Mouse (Mus musculus) c-Kit-positive CD71-positive TER-119-positive erythroid progenitor cells, embryonic 14.5 days (primary cell): Measurements from ENCODE around the gene Ndufa7.
"Not testable (repeated sequence)": the region's sequence is repeated elsewhere in the genome, so short reads cannot be mapped to it uniquely, and the experiment has no call there.

Experiments used
- DNase-seq: peaks from one replicate; pipeline ENCODE4 v3.0.0-alpha.2; 2013; ENCODE audit warnings: low spot score

Gene Ndufa7

DNA sequence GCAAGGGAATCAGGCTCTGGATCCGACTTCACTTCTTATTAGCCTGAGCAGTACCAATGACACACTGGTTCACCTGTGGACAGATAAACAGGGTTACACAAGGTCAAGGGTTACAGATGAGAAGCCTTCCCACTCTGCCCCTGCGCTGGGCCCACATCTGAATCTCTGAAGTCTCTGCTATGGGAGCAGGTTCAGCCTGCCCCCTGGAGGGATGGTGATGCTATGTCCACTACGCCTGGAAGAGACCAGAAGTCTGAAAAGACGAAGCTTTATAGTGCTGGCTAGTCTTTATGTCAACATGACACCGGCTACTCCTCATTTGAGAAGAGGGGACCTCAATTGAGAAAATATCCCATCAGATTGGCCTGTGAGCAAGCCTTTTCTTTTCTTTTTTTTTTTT lies 51.4 kb downstream of the Ndufa7 start:
- DNase-seq: not testable (repeated sequence)

DNA sequence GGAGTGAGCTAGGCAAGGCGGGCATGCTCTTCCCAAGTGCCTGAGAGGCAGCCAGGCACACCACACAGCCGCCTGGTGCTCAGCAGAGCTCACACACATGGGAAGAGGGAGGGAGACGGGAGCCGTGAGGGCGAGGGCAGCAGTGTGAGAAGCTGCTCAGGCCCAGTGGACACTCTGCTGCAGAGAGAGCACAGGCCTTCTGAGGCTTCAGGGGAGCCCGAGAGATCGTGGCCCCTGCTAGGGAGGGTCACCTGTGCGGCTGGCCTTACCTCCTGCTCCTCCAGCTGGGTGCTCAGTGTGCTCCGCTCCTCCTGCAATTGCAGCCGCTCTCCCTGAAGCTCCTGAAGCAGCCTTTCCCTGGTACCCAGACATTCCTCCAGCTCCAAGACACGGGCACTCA lies 59.9 kb downstream of the Ndufa7 start:
- DNase-seq: not testable (repeated sequence)

DNA sequence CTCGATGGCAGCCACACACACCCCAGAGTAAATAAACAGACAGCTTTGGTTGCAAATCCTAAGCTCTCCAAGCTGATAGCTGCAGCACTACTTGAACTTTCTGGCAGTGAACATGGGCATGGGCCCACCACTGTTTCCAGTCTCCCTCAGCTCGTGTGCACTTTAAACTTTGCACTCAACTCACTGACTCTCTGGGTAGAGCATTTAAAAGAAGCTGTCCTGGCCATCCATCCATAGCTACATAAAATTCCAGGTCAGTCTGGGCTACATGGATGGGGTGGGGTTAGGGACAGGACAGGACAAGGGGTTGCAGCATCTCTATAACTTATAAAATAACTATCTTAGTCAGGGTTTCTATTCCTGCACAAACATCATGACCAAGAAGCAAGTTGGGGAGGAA lies 63.4 kb downstream of the Ndufa7 start:
- DNase-seq: not testable (repeated sequence)
